Mouse (Mus musculus) common myeloid progenitor, adult 5-6 weeks (primary cell): Measurements from ENCODE around the gene C8b. TPM values are rescaled to one million over a fixed set of nuclear protein-coding genes. Genes with fewer than 3 reads are reported as not detected.

Source experiments
- ATAC-seq: replicated peaks from 2 replicates; pipeline ENCODE4 v1.8.0; 2016; ENCODE audit warnings: low read depth, mild to moderate bottlenecking, moderate TSS enrichment, inconsistent platforms; ENCODE audit not compliant: poor library complexity, severe bottlenecking
- total RNA-seq: library from RNA; stranded (forward); fragments of 200-1000, 187-1606 nt; gene quantifications from 2 replicates; pipeline ENCODE4 v1.2.3, GENCODE M21; 2017

Gene C8b
- total RNA-seq, 1 experiment from 2014 or later, result not detected

GRCm38 (mm10) chr4:104805414-104806257 is 39.5 kb downstream of the C8b start:
- ATAC-seq, result no peak

DNA sequence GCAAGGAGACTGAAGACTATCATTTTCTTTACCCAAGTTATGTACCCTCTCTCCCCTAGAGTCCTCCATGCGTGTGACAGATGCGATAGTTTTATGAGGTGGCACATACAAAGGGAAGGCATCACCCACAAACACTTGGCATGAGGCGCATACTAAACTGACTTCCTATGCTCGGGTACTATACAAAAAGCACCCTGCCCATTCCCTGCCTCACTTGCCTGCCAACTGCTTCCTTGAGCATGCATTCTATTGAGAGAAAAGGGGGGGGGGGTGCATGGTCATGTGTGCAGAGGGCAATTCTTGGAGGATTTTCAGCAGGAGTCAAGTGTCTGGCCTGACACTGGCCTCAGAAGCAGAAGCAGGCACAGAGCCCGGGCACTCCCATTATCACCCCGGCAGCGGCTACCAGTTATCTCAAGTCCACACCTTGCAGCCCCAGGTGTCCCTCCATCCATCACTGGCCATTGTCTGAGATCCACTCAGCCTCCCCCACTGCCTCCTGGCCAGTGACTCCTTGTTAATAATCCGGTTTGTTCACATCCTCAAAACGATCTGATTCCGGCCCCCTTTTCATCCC is 44.7 kb downstream of the C8b start:
- no peak for ATAC-seq

DNA sequence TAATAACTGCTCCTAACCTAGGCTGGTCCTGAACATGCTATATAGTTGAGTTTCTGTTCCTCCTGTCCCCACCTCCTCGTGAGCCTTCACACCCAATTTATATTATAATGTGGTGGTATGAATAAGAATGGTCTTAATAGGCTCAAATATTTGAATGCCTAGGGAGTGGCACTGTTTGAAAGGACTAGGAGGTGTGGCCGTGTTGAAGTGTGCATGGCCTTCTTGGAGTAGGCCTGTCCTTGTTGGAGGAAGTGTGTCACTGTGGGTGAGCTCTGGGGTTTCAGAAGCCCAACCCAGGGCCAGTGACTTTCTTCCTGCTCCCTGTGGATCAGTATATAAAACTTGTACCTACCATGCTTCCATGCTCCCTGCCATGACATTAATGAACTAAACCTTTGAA is 47.5 kb downstream of the C8b start:
- ATAC-seq, result no peak

GRCm38 (mm10) chr4:104816519-104817232 is 50.6 kb downstream of the C8b start:
- ATAC-seq, result no peak

- no peak for ATAC-seq
These were observed 51.4 kb downstream of the C8b start for GRCm38 (mm10) chr4:104817509-104817908.

DNA sequence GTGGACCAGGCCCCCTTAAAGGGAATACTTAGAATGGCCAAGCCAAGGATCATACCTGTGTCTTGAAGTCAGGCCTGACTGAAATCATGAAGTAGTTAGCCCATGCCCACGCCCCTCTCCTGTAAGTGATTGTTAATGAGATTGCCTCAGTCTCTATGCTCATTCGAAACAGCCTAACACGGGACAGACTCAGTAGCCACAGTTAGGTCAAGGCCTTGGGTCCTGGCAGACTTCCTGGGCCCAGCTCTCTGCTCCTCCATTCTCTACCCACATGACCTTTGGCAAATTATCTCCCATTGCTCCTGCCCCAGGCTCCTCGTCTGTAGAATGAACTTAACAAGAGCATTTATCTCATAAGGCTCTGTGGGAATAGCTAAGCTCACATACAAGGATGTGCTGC is 52.9 kb downstream of the C8b start:
- no peak for ATAC-seq

GRCm38 (mm10) chr4:104819891-104820290 is 53.8 kb downstream of the C8b start:
- no peak for ATAC-seq

- ATAC-seq, result no peak
These were observed 57.5 kb downstream of the C8b start for GRCm38 (mm10) chr4:104823597-104824101.

DNA sequence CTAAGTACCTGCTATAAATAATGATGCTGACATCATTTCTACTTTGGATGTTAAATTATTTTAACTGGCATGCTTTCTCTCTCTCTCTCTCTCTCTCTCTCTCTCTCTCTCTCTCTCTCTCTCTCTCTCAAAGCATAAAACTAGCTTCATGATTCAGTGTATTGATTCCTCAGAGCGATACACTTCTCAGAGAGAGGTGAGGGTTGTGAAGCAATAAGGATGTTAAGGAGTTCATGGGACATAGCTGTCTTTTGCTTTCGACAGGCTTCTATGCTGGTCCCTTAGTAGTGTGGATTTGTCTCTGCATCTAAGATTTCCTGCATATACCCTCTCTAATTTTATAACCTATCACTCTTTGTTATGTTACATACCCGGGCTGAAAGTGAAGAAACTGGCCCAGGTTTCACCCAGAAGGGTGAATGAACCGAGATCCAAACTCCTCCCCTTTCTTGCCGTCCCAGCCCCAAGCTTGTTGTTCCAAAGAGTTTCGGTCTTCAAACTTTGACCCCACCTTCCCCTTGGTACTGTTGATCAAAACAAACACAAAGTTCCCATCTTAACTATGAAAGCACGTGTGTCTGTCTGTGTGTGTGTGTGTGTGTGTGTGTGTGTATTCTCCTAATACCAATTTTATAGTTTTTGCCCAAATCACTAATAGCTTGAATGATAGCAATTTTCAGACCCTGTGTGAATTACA is 58.4 kb downstream of the C8b start:
- ATAC-seq, result no peak

DNA sequence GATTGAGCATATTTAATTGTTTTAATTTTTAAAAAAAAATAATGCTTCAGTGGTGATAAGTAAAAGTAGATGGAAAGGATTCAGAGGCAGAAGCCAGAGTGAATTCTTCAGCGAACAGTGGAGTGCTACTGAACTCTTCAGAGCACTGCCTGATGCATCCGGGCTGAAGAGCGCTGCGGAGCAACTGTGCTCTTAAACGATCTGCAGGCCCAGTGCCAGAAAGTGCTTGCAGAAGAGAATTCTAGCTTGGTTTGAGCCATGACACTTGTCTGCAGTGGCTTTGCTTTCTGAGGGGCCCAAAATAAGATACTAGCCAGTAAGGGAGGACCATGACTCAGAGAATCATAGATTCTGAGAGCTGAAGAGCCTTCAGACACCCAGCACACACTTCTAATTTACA is 62.8 kb downstream of the C8b start:
- no peak for ATAC-seq

- no peak for ATAC-seq
These were observed 69.0 kb downstream of the C8b start for GRCm38 (mm10) chr4:104835096-104835495.

DNA sequence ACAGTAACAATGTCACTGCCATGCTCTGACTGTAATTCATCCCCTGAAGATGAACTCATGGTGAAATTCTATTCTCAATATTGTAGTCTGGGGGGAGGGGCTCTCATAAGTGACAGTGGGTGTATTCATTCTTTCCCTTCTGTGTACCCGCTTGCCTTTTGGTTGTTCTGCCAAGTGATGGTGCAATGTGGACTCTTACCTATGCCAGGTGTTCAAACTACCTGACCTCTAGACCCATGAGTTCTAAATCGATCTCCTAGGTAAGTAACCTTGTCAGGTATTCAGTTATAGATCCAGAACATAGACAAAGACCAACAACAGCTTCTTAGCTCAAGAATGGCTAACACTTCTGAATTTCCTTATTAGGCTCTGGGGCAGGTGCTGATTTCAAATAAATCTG is 72.2 kb downstream of the C8b start:
- ATAC-seq, result no peak

GRCm38 (mm10) chr4:104842204-104842603 is 76.1 kb downstream of the C8b start:
- no peak for ATAC-seq

- no peak for ATAC-seq
These were observed 77.4 kb downstream of the C8b start for GRCm38 (mm10) chr4:104843546-104843945.

Other genes with a start within 250 kb of the C8b start
- gene Gm17662, start 91.0 kb downstream of the C8b start, total RNA-seq, result not detected in 2 replicates
- not detected in 2 replicates for gene C8a, start 110.1 kb downstream of the C8b start, total RNA-seq
- gene Fyb2, start 147.1 kb downstream of the C8b start, total RNA-seq, result not detected in 2 replicates